Mouse (Mus musculus) embryonic fibroblast, embryonic 13.5 days (primary cell): ENCODE measurements around the gene Tnrc6b.

Source experiments
- CTCF ChIP-seq: IDR thresholded peaks from 2 replicates; pipeline ENCODE4 v1.5.1; 2011; ENCODE audit warnings: mild to moderate bottlenecking, control low read depth, low read length, moderate library complexity, borderline replicate concordance; ENCODE audit not compliant: insufficient read depth
- POLR2A ChIP-seq: IDR thresholded peaks from 2 replicates; pipeline ENCODE4 v1.6.1; 2011; ENCODE audit warnings: low read depth, mild to moderate bottlenecking, control low read depth, low read length, moderate library complexity

DNA sequence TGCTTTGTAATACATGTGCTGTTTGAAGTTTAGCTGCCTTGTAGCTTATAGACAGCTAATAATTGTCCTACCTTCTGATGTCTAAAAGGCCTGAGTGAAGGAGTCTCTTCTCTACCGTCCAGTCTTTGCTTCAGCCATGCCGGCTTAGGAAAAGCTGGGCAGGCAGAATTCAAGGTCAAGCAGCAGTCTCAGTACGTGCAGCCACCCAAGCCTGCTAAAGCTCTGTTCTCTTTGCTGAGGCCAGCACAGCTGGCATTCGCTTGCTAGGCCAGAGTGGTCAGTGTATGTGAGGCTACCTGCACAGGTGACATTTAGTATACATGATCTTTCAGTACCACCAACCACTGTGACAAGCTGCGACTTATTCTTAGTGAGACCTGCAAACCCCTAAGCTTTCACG, 42.2 kb downstream of the Tnrc6b start:
- TF ChIP-seq POLR2A (no peak), CTCF (no peak)
